Mouse (Mus musculus): Measurements from ENCODE around the gene Cox15. TPM values are rescaled to one million over a fixed set of nuclear protein-coding genes. Genes with fewer than 3 reads are reported as not detected.

Cox15 gene
- polyA plus RNA-seq, 1 experiment from 2014 or later, result 5.3 TPM

DNA sequence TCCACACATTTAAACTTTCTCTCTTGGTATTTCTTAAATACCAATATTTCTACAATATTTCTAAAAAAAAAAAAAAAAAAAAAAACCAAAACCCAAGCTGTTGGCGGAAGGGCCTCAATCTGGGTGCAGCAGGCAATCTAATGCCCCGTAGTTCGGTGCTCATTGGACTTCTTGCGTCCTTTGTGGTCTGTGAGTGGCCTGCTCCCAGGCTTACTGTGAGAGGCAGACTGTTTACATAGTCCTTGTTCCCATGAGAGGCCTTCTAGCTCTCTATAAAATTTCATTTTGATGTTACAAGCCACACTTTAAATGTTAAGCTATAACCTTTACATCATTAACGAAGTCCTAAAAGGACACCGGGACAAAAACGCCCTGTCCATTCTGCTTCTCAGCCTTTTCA, 44.6 kb downstream of the Cox15 start:
- H3K4me3 ChIP-seq (ENCODE audit: low read depth, low read length), result no peak overlapping the region
- H3K4me2 ChIP-seq (ENCODE audit: low read depth, low read length), result no peak overlapping the region
- 87% methylated on average over 7 of the region's 7 CpGs for WGBS (ENCODE audit: insufficient replicate concordance)
- H3K27me3 ChIP-seq (ENCODE audit: control insufficient read depth, insufficient read depth, low read depth, low read length), result no peaks in the 10 kb centered on the region
- no peak overlapping the region for H3K9ac ChIP-seq (ENCODE audit: low read depth, low read length)
- H3K36me3 ChIP-seq (ENCODE audit: control insufficient read depth, insufficient read depth), result no peaks in the 10 kb centered on the region
- H3K27ac ChIP-seq (ENCODE audit: low read length), result no peak overlapping the region
- no peaks in the 10 kb centered on the region for H3K9me3 ChIP-seq (replicated peaks; ENCODE audit: control insufficient read depth, low read length)
- peaks cover 8% of the 10 kb centered on the region for H3K4me1 ChIP-seq (ENCODE audit: control insufficient read depth, low read depth, low read length)
- ATAC-seq (ENCODE audit: low read depth), result no peak

GRCm38 (mm10) chr19:43704787-43705497, 47.9 kb downstream of the Cox15 start:
- H3K27ac ChIP-seq (ENCODE audit: low read length), result no peak overlapping the region
- H3K4me1 ChIP-seq (ENCODE audit: control insufficient read depth, low read depth, low read length), result no peaks in the 10 kb centered on the region
- ATAC-seq (ENCODE audit: low read depth), result no peak

GRCm38 (mm10) chr19:43704211-43704610, 48.6 kb downstream of the Cox15 start:
- Histone ChIP-seq H3K9me3 (replicated peaks; ENCODE audit: control insufficient read depth, low read length) (no peaks in the 10 kb centered on the region), H3K36me3 (ENCODE audit: control insufficient read depth, insufficient read depth) (no peaks in the 10 kb centered on the region; the same call in 1 of the 2 replicates), H3K27me3 (ENCODE audit: control insufficient read depth, insufficient read depth, low read depth, low read length) (no peaks in the 10 kb centered on the region), H3K27ac (ENCODE audit: low read length) (no peak overlapping the region), H3K4me1 (ENCODE audit: control insufficient read depth, low read depth, low read length) (no peaks in the 10 kb centered on the region), H3K4me3 (ENCODE audit: low read depth, low read length) (no peak overlapping the region), H3K4me2 (ENCODE audit: low read depth, low read length) (no peak overlapping the region), H3K9ac (ENCODE audit: low read depth, low read length) (no peak overlapping the region)
- ATAC-seq (ENCODE audit: low read depth), result no peak
- WGBS (ENCODE audit: insufficient replicate concordance), result 70% methylated on average over 11 of the region's 11 CpGs

More at GRCm38 (mm10) chr19:43704787-43705497, 47.9 kb downstream of the Cox15 start:
- Histone ChIP-seq H3K27me3 (ENCODE audit: control insufficient read depth, insufficient read depth, low read depth, low read length) (no peaks in the 10 kb centered on the region), H3K4me2 (ENCODE audit: low read depth, low read length) (no peak overlapping the region), H3K36me3 (ENCODE audit: control insufficient read depth, insufficient read depth) (no peaks in the 10 kb centered on the region; the same call in 1 of the 2 replicates), H3K9me3 (replicated peaks; ENCODE audit: control insufficient read depth, low read length) (no peaks in the 10 kb centered on the region), H3K9ac (ENCODE audit: low read depth, low read length) (no peak overlapping the region), H3K4me3 (ENCODE audit: low read depth, low read length) (no peak overlapping the region)
- WGBS (ENCODE audit: insufficient replicate concordance), result 78% methylated on average over 17 of the region's 17 CpGs

GRCm38 (mm10) chr19:43699763-43700155, 53.0 kb downstream of the Cox15 start:
- no peaks in the 10 kb centered on the region; the same call in 1 of the 2 replicates for H3K36me3 ChIP-seq (ENCODE audit: control insufficient read depth, insufficient read depth)
- H3K4me1 ChIP-seq (ENCODE audit: control insufficient read depth, low read depth, low read length), result no peaks in the 10 kb centered on the region; the same call in 1 of the 2 replicates
- H3K27ac ChIP-seq (ENCODE audit: low read length), result no peak overlapping the region
- WGBS (ENCODE audit: insufficient replicate concordance), result 65% methylated on average over 6 of the region's 6 CpGs
- no peak for ATAC-seq (ENCODE audit: low read depth)
- H3K9me3 ChIP-seq (replicated peaks; ENCODE audit: control insufficient read depth, low read length), result no peaks in the 10 kb centered on the region
- no peak overlapping the region for H3K9ac ChIP-seq (ENCODE audit: low read depth, low read length)
- H3K27me3 ChIP-seq (ENCODE audit: control insufficient read depth, insufficient read depth, low read depth, low read length), result no peaks in the 10 kb centered on the region
- H3K4me2 ChIP-seq (ENCODE audit: low read depth, low read length), result no peak overlapping the region
- no peak overlapping the region for H3K4me3 ChIP-seq (ENCODE audit: low read depth, low read length)

DNA sequence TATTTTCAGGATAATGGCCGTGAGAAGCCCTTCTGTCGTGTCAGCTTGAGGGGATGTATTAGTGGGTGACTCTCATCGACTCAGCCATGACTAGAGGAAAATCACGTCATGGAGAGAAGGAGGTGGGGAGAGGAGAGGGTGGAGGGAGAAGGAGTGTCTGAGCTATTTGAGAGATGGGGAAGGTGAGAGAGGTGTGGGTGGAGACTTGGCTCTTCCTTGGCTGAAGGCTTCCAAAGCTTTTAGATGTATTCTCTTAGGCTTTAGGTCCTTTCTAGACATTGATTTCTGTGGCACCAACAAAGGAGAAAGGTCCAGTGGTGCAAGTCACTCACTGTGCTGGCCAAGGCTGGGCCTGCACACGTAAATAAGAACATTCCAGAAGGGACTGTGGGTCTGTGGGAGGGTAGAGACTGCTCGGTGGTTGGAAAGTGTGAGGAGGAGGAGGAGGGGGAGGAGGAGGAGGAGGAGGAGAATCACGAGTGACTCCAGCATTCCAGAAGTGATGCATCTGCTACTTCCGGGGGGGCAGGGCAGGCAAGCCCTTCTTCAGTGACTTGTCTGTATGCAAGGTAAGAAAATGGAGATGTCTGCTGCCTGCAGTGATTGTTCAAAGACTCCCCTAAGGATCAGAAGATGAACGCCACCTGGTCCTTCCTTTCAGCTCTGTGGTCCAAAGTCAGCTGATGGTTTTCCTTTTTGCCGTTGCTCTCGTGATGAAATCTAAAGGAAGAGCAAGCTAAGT, 53.6 kb downstream of the Cox15 start:
- H3K27ac ChIP-seq (ENCODE audit: low read length), result no peak overlapping the region

GRCm38 (mm10) chr19:43697666-43698370, 55.0 kb downstream of the Cox15 start:
- no peak for ATAC-seq (ENCODE audit: low read depth)
- Histone ChIP-seq H3K4me3 (ENCODE audit: low read depth, low read length) (no peak overlapping the region), H3K27me3 (ENCODE audit: control insufficient read depth, insufficient read depth, low read depth, low read length) (no peaks in the 10 kb centered on the region), H3K9ac (ENCODE audit: low read depth, low read length) (no peak overlapping the region), H3K27ac (ENCODE audit: low read length) (no peak overlapping the region), H3K4me2 (ENCODE audit: low read depth, low read length) (no peak overlapping the region), H3K4me1 (ENCODE audit: control insufficient read depth, low read depth, low read length) (no peaks in the 10 kb centered on the region; the same call in 1 of the 2 replicates), H3K9me3 (replicated peaks; ENCODE audit: control insufficient read depth, low read length) (no peaks in the 10 kb centered on the region), H3K36me3 (ENCODE audit: control insufficient read depth, insufficient read depth) (no peaks in the 10 kb centered on the region; the same call in 1 of the 2 replicates)
- 77% methylated on average over 5 of the region's 5 CpGs for WGBS (ENCODE audit: insufficient replicate concordance)

More for the DNA sequence above, 53.6 kb downstream of the Cox15 start:
- no peak overlapping the region for H3K4me3 ChIP-seq (ENCODE audit: low read depth, low read length)
- H3K9ac ChIP-seq (ENCODE audit: low read depth, low read length), result no peak overlapping the region
- H3K27me3 ChIP-seq (ENCODE audit: control insufficient read depth, insufficient read depth, low read depth, low read length), result no peaks in the 10 kb centered on the region
- H3K4me1 ChIP-seq (ENCODE audit: control insufficient read depth, low read depth, low read length), result no peaks in the 10 kb centered on the region; the same call in 1 of the 2 replicates
- H3K4me2 ChIP-seq (ENCODE audit: low read depth, low read length), result no peak overlapping the region
- no peak for ATAC-seq (ENCODE audit: low read depth)
- H3K36me3 ChIP-seq (ENCODE audit: control insufficient read depth, insufficient read depth), result no peaks in the 10 kb centered on the region; the same call in 1 of the 2 replicates
- WGBS (ENCODE audit: insufficient replicate concordance), result 64% methylated on average over 11 of the region's 11 CpGs
- H3K9me3 ChIP-seq (replicated peaks; ENCODE audit: control insufficient read depth, low read length), result no peaks in the 10 kb centered on the region

DNA sequence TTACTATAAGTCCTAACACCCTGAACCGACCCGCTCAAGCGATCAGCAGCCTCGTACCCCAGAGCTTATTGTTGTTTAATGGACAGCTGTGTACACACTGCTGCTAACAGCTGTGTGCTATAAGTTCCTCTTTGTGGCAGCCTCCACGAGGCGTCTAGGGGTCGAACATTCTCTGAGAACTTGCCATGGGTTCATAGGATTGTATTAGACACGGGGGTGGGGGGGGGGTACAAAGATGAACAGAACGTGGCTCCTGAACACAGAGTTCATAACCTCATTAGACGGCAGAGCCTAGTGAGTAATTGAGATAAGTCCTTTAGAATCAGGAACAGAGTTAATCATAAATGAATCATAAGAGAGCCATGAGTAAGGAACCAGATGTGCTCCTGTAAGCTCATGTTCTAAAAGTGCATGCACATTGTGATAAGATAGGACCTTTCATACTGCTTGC, 57.3 kb downstream of the Cox15 start:
- H3K27me3 ChIP-seq (ENCODE audit: control insufficient read depth, insufficient read depth, low read depth, low read length), result no peaks in the 10 kb centered on the region
- no peaks in the 10 kb centered on the region for H3K36me3 ChIP-seq (ENCODE audit: control insufficient read depth, insufficient read depth)
- no peak overlapping the region for H3K9ac ChIP-seq (ENCODE audit: low read depth, low read length)
- no peaks in the 10 kb centered on the region for H3K9me3 ChIP-seq (replicated peaks; ENCODE audit: control insufficient read depth, low read length)
- H3K4me2 ChIP-seq (ENCODE audit: low read depth, low read length), result no peak overlapping the region
- no peak for ATAC-seq (ENCODE audit: low read depth)
- H3K27ac ChIP-seq (ENCODE audit: low read length), result no peak overlapping the region
- peaks cover under 1% of the 10 kb centered on the region; the same call in 1 of the 2 replicates for H3K4me1 ChIP-seq (ENCODE audit: control insufficient read depth, low read depth, low read length)
- no peak overlapping the region for H3K4me3 ChIP-seq (ENCODE audit: low read depth, low read length)
- WGBS (ENCODE audit: insufficient replicate concordance), result 36% methylated on average over 10 of the region's 10 CpGs

- Histone ChIP-seq H3K4me3 (ENCODE audit: low read depth, low read length) (no peak overlapping the region), H3K4me2 (ENCODE audit: low read depth, low read length) (no peak overlapping the region), H3K27ac (ENCODE audit: low read length) (no peak overlapping the region), H3K27me3 (ENCODE audit: control insufficient read depth, insufficient read depth, low read depth, low read length) (no peaks in the 10 kb centered on the region), H3K9me3 (replicated peaks; ENCODE audit: control insufficient read depth, low read length) (no peaks in the 10 kb centered on the region), H3K36me3 (ENCODE audit: control insufficient read depth, insufficient read depth) (no peaks in the 10 kb centered on the region), H3K9ac (ENCODE audit: low read depth, low read length) (no peak overlapping the region), H3K4me1 (ENCODE audit: control insufficient read depth, low read depth, low read length) (peaks cover 9% of the 10 kb centered on the region)
- ATAC-seq (ENCODE audit: low read depth), result no peak
- WGBS (ENCODE audit: insufficient replicate concordance), result 82% methylated on average over 14 of the region's 14 CpGs
Measured at GRCm38 (mm10) chr19:43692815-43693214, 60.0 kb downstream of the Cox15 start.
